Comparison of ENCODE assay signal across 8 mouse cellular contexts in genomic region chr15:24596242-24596641, GRCm38 (mm10).
A peak's percentile ranks its signal among the peaks of the same experiment; 100 is the strongest.
DNase-seq lines count a peak whose midpoint lies in the region; ATAC-seq and TF ChIP-seq lines count a peak whose summit lies in the region.

No protein-coding gene starts in this region.

- ATAC-seq in frontal cortex, adult (ENCODE audit: low TSS enrichment) = peak; percentile 99
- peak; percentile 81 for ATAC-seq in midbrain, embryonic 12.5 days (ENCODE audit: low FRiP score, low read depth)

- no peaks in the 10 kb centered on the region for H3K9me3 ChIP-seq in midbrain, embryonic 12.5 days

- no peak overlapping the region for H3K27ac ChIP-seq in bone marrow macrophage, adult 2 months (ENCODE audit: insufficient read depth, low read depth, low read length)
- H3K27ac ChIP-seq in midbrain, embryonic 12.5 days (replicated peaks) = no peak overlapping the region

- no peak for TF ChIP-seq POLR2A in bone marrow macrophage, adult 2 months (IDR thresholded peaks at IDR 0.05; ENCODE audit: borderline replicate concordance, low read depth, low read length)

- H3K36me3 ChIP-seq in midbrain, embryonic 12.5 days = no peaks in the 10 kb centered on the region

- DNase-seq in cerebellum, adult 8-10 months = peak; percentile 6
- DNase-seq in cerebellum, adult 9-11 months = no peak
- peak; percentile 79 for DNase-seq in 3T3-L1 (ENCODE audit: low read depth, low spot score)
- peak; percentile 66 to 71 for DNase-seq in layer of hippocampus, postnatal 10 days (ENCODE audit: low spot score in 2 of 2)
- peak; percentile 75 for DNase-seq in testis, postnatal 10 days (ENCODE audit: low spot score)

- no peak overlapping the region for H3K4me2 ChIP-seq in midbrain, embryonic 12.5 days (replicated peaks)

- no peak overlapping the region for H3K9ac ChIP-seq in midbrain, embryonic 12.5 days (replicated peaks)

- 43% methylated on average over 4 of the region's 4 CpGs for WGBS in midbrain, embryonic 12.5 days

- no peak overlapping the region for H3K4me3 ChIP-seq in bone marrow macrophage, adult 2 months (ENCODE audit: insufficient read depth, low read length)
- no peak overlapping the region for H3K4me3 ChIP-seq in midbrain, embryonic 12.5 days

- no peaks in the 10 kb centered on the region for H3K4me1 ChIP-seq in bone marrow macrophage, adult 2 months (ENCODE audit: control insufficient read depth, insufficient read depth, low read length)
- no peaks in the 10 kb centered on the region for H3K4me1 ChIP-seq in midbrain, embryonic 12.5 days

- no peaks in the 10 kb centered on the region for H3K27me3 ChIP-seq in midbrain, embryonic 12.5 days

- peak; percentile 40; the same call in 1 of the 2 replicates for TF ChIP-seq CTCF in bone marrow macrophage, adult 2 months (IDR thresholded peaks at IDR 0.05; ENCODE audit: low read depth, low read length)
